Mouse (Mus musculus): ENCODE data around the gene Pigz. TPM values are rescaled to one million over a fixed set of nuclear protein-coding genes. Genes with fewer than 3 reads are reported as not detected.

Pigz gene
- polyA plus RNA-seq (2012; rRNA removed; ENCODE audit: low replicate concordance), result 3.3 and 6.1 TPM in 2 replicates

DNA sequence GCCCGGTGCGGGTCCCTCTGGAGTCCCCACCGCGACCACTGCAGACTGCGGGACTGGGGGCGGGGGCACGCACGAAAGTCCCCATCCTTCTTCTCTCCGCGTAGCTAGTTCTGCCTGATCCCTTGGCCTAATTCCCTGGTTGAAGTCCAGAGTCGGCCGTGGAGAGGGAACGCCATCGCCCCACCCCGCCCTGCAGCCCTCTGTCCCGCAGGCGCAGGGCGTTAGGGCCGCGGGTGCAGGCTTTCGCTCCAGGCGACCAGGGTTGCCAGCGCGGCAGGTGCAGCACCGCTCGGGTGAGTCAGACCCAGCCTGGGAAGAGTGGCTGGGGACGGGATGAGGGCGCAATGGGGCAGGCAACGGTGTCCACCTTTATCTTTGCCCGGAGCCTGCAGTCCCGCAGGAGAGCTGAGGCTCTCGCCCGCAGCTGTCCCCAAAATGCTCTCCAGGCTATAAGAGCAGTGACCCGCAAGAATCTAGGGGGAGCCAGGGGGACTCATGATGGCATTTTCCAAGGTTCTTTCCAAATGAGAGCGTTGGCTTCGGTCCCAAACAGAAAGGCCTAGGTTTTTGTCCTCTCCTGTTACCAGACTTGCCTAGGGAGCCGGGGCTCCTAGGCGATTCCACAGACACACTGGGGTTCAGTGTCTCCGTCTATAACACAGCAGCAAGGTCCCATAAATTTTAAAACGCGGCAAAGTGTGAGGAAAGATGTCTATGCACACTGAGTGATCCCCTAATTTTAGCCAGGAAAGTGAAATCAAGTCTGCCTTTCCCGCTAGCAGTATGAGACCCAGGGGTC is at the start of gene Pigz:
Gene Pigz (plus strand): TSS at position 101 of the 799 bp plus-strand sequence.

DNA sequence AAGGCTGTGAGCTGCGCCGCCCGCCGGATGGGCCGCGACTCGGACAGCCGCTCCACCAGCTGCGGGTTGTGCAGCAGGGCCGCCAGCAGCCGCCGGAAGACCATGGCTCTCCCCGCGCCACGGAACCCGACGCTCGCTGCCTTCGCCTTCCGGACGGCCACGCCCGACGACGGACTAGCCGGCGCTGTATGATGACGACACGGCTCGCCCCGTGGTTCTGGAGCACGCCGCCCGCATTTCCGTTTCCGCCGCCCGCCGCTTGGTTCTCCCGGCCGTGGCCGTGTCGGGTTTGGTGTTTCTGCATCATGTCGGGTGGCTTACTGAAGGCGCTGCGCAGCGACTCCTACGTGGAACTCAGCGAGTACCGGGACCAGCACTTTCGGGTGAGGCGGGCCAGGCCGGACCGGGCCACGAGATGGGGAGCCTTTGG is 14.7 kb downstream of the Pigz start, which contains the start of the genes 0610012G03Rik and Ncbp2:
Gene 0610012G03Rik (minus strand): TSS at position 150 of the 430 bp plus-strand sequence.
Gene Ncbp2 (plus strand): TSS at position 169 of the 430 bp plus-strand sequence.

Other genes starting within 250 kb of the Pigz start
- gene Meltf, start 55.0 kb upstream of the Pigz start, polyA plus RNA-seq (2012; rRNA removed; ENCODE audit: low replicate concordance), result 2.1 TPM in 1 of 2 replicates, not detected in the other
- gene 0610012G03Rik, start 14.6 kb downstream of the Pigz start, polyA plus RNA-seq (2012; rRNA removed; ENCODE audit: low replicate concordance), result 56.8 and 64.5 TPM in 2 replicates
- 12.7 and 18.7 TPM in 2 replicates for gene Ncbp2, start 14.7 kb downstream of the Pigz start, polyA plus RNA-seq (2012; rRNA removed; ENCODE audit: low replicate concordance)
- gene Senp5, start 69.4 kb downstream of the Pigz start, polyA plus RNA-seq (2012; rRNA removed; ENCODE audit: low replicate concordance), result 7.5 and 9.8 TPM in 2 replicates
- 20.3 and 28.5 TPM in 2 replicates for gene Pak2, start 145.5 kb downstream of the Pigz start, polyA plus RNA-seq (2012; rRNA removed; ENCODE audit: low replicate concordance)
- gene Pigx, start 165.9 kb downstream of the Pigz start, polyA plus RNA-seq (2012; rRNA removed; ENCODE audit: low replicate concordance), result 21.4 and 41.7 TPM in 2 replicates
- 4.4 and 8.4 TPM in 2 replicates for gene Cep19, start 165.9 kb downstream of the Pigz start, polyA plus RNA-seq (2012; rRNA removed; ENCODE audit: low replicate concordance)
- gene Nrros, start 231.7 kb downstream of the Pigz start, polyA plus RNA-seq (2012; rRNA removed; ENCODE audit: low replicate concordance), result 44.5 and 44.7 TPM in 2 replicates
- 0.18 TPM in 1 of 2 replicates, not detected in the other for gene Bex6, start 246.0 kb downstream of the Pigz start, polyA plus RNA-seq (2012; rRNA removed; ENCODE audit: low replicate concordance)